Mouse (Mus musculus): ENCODE data around the gene Pdlim7. TPM values are rescaled to one million over a fixed set of nuclear protein-coding genes. Genes with fewer than 3 reads are reported as not detected.

The Pdlim7 gene
- total and polyA plus RNA-seq, 3 experiments = 8.7 to 32.5 (median 11.2) TPM

GRCm38 (mm10) chr13:55511492-55511861 is 2.0 kb downstream of the Pdlim7 start:
- in situ Hi-C loops (cut with MboI; ENCODE audit: low pct_ligation_motif_present, low pct_unique_long_range_greater_than_20kb, low sequenced_read_pairs) = no loop called here

GRCm38 (mm10) chr13:55510668-55511491 is 2.6 kb downstream of the Pdlim7 start:
- no peak for DNase-seq (ENCODE audit: extremely low read depth)
- no peak for TF ChIP-seq ELF1 (IDR thresholded peaks at IDR 0.05; ENCODE audit: low read depth, low read length)
- TF ChIP-seq SMC3 (IDR thresholded peaks at IDR 0.05; ENCODE audit: low read depth, low read length) = no peak
- no peak for TF ChIP-seq POLR2A (IDR thresholded peaks at IDR 0.05; ENCODE audit: low read depth, low read length)
- TF ChIP-seq JUN (IDR thresholded peaks at IDR 0.05; ENCODE audit: insufficient read depth, low read depth, low read length) = no peak
- TF ChIP-seq IRF4 (IDR thresholded peaks at IDR 0.05; ENCODE audit: low read depth, low read length) = no peak
- no peak for TF ChIP-seq USF1 (IDR thresholded peaks at IDR 0.05; ENCODE audit: low read depth, low read length)
- peak in 1 of 2 experiments; percentile 42; a peak in 2 of 4 replicates for TF ChIP-seq CTCF (conservative IDR thresholded peaks at IDR 0.05 in 1 of 2, IDR thresholded peaks at IDR 0.05 in 1 of 2; ENCODE audit: low read depth in 2 of 2, low read length in 2 of 2)
- TF ChIP-seq SIN3A (IDR thresholded peaks at IDR 0.05; ENCODE audit: low read length) = no peak
- no peak for TF ChIP-seq MXI1 (IDR thresholded peaks at IDR 0.05; ENCODE audit: low read depth, low read length)
- Histone ChIP-seq H3K9ac (ENCODE audit: insufficient read depth, low read depth) (no peak overlapping the region), H3K27me3 (replicated peaks) (peaks cover 11% of the 10 kb centered on the region), H3K4me3 (replicated peaks in 1 of 3; ENCODE audit: low read depth in 2 of 3, low read length in 2 of 3, poor library complexity in 1 of 3) (no peak overlapping the region), H3K79me2 (replicated peaks; ENCODE audit: control insufficient read depth, extremely low read depth, insufficient read depth, poor library complexity, severe bottlenecking) (no peaks in the 10 kb centered on the region), H3K4me1 (ENCODE audit: control insufficient read depth in 1 of 2, insufficient read depth in 2 of 2) (peaks cover 24 to 38% of the 10 kb centered on the region in 2 experiments), H3K36me3 (replicated peaks in 1 of 2; ENCODE audit: control insufficient read depth in 1 of 2, insufficient read depth in 1 of 2, low read length in 1 of 2) (peaks cover 30 to 46% of the 10 kb centered on the region in 2 experiments), H3K4me2 (ENCODE audit: insufficient read depth, low read depth, poor library complexity, severe bottlenecking) (no peak overlapping the region), H3K27ac (ENCODE audit: insufficient read depth, low read depth) (no peak overlapping the region), H3K9me3 (replicated peaks; ENCODE audit: low read length) (no peaks in the 10 kb centered on the region)
- in situ Hi-C loops (cut with MboI; ENCODE audit: low pct_ligation_motif_present, low pct_unique_long_range_greater_than_20kb, low sequenced_read_pairs) (no loop called here), dilution Hi-C loops (cut with MboI; ENCODE audit: extremely low pct_ligation_motif_present, extremely low pct_unique_long_range_greater_than_20kb, low sequenced_read_pairs) (no loop called here)

More at GRCm38 (mm10) chr13:55511492-55511861, 2.0 kb downstream of the Pdlim7 start:
- Histone ChIP-seq H3K27ac (ENCODE audit: insufficient read depth, low read depth) (no peak overlapping the region), H3K9ac (ENCODE audit: insufficient read depth, low read depth) (no peak overlapping the region), H3K79me2 (replicated peaks; ENCODE audit: control insufficient read depth, extremely low read depth, insufficient read depth, poor library complexity, severe bottlenecking) (no peaks in the 10 kb centered on the region), H3K4me2 (ENCODE audit: insufficient read depth, low read depth, poor library complexity, severe bottlenecking) (no peak overlapping the region), H3K4me1 (ENCODE audit: control insufficient read depth in 1 of 2, insufficient read depth in 2 of 2) (peaks cover 24 to 38% of the 10 kb centered on the region in 2 experiments), H3K36me3 (replicated peaks in 1 of 2; ENCODE audit: control insufficient read depth in 1 of 2, insufficient read depth in 1 of 2, low read length in 1 of 2) (peaks cover 26 to 40% of the 10 kb centered on the region in 2 experiments), H3K4me3 (replicated peaks in 1 of 3; ENCODE audit: low read depth in 2 of 3, low read length in 2 of 3, poor library complexity in 1 of 3) (no peak overlapping the region), H3K9me3 (replicated peaks; ENCODE audit: low read length) (no peaks in the 10 kb centered on the region), H3K27me3 (replicated peaks) (peaks cover 11% of the 10 kb centered on the region)
- no peak for DNase-seq (ENCODE audit: extremely low read depth)
- TF ChIP-seq UBTF (IDR thresholded peaks at IDR 0.05; ENCODE audit: low read depth, low read length) (no peak), GABPA (IDR thresholded peaks at IDR 0.05; ENCODE audit: insufficient replicate concordance, low read depth, low read length) (no peak), ETS1 (conservative IDR thresholded peaks at IDR 0.05; ENCODE audit: low read depth, low read length) (no peak), SMC3 (IDR thresholded peaks at IDR 0.05; ENCODE audit: low read depth, low read length) (no peak), RCOR1 (conservative IDR thresholded peaks at IDR 0.05; ENCODE audit: low read depth, low read length) (no peak), ELF1 (IDR thresholded peaks at IDR 0.05; ENCODE audit: low read depth, low read length) (no peak), CHD2 (IDR thresholded peaks at IDR 0.05; ENCODE audit: low read length) (no peak), USF2 (conservative IDR thresholded peaks at IDR 0.05; ENCODE audit: low read depth, low read length) (no peak), JUND (conservative IDR thresholded peaks at IDR 0.05; ENCODE audit: low read depth, low read length) (no peak), JUN (IDR thresholded peaks at IDR 0.05; ENCODE audit: insufficient read depth, low read depth, low read length) (no peak), RAD21 (IDR thresholded peaks at IDR 0.05; ENCODE audit: low read depth, low read length) (no peak), SIN3A (IDR thresholded peaks at IDR 0.05; ENCODE audit: low read length) (no peak), ZKSCAN1 (IDR thresholded peaks at IDR 0.05; ENCODE audit: borderline replicate concordance, low read depth, low read length) (no peak), BHLHE40 (IDR thresholded peaks at IDR 0.05; ENCODE audit: low read depth, low read length) (no peak), POLR2AphosphoS2 (IDR thresholded peaks at IDR 0.05; ENCODE audit: low read depth, low read length) (no peak), ZMIZ1 (IDR thresholded peaks at IDR 0.05; ENCODE audit: low read depth, low read length) (no peak)
- dilution Hi-C loops (cut with MboI; ENCODE audit: extremely low pct_ligation_motif_present, extremely low pct_unique_long_range_greater_than_20kb, low sequenced_read_pairs) = no loop called here

Data from CH12.LX (cell line).